Mouse (Mus musculus): ENCODE measurements around the gene Gm867. TPM values are rescaled to one million over a fixed set of nuclear protein-coding genes. Genes with fewer than 3 reads are reported as not detected.

Gene Gm867
- not detected in 2 replicates for polyA plus RNA-seq (2015; fragmentation: Nextera tagmentation; extraction: Ambion mirVana)

GRCm38 (mm10) chr10:75940520-75940919 is at the start of gene Gm867:
Gene Gm867, minus strand, starts transcription at chr10:75940672.
- Histone ChIP-seq H3K4me2 (replicated peaks; ENCODE audit: low read depth) (no peak within 1 kb of the TSS), H3K9ac (ENCODE audit: low read depth, low read length) (no peak within 1 kb of the TSS), H3K9me3 (ENCODE audit: control insufficient read depth) (no peaks in the 10 kb centered on the region), H3K36me3 (ENCODE audit: control insufficient read depth, insufficient read depth) (no peaks in the 10 kb centered on the region), H3K4me3 (ENCODE audit: low read depth, low read length) (no peak within 1 kb of the TSS), H3K27me3 (replicated peaks; ENCODE audit: control insufficient read depth, insufficient read depth, low read length) (no peaks in the 10 kb centered on the region), H3K4me1 (replicated peaks; ENCODE audit: control insufficient read depth, insufficient read depth, low read length) (no peaks in the 10 kb centered on the region), H3K27ac (ENCODE audit: low read depth, low read length) (no peak within 1 kb of the TSS)
- no peak for TF ChIP-seq CTCF (IDR thresholded peaks at IDR 0.05; ENCODE audit: low read depth)
- no peak for ATAC-seq
- WGBS: 79% methylated on average over 5 of the region's 5 CpGs

GRCm38 (mm10) chr10:75979432-75979831 is 39.0 kb upstream of the Gm867 start:
- Histone ChIP-seq H3K36me3 (ENCODE audit: control insufficient read depth, insufficient read depth) (no peaks in the 10 kb centered on the region), H3K27ac (ENCODE audit: low read depth, low read length) (no peak overlapping the region), H3K9ac (ENCODE audit: low read depth, low read length) (no peak overlapping the region), H3K27me3 (replicated peaks; ENCODE audit: control insufficient read depth, insufficient read depth, low read length) (no peaks in the 10 kb centered on the region), H3K4me3 (ENCODE audit: low read depth, low read length) (no peak overlapping the region), H3K4me2 (replicated peaks; ENCODE audit: low read depth) (no peak overlapping the region), H3K4me1 (replicated peaks; ENCODE audit: control insufficient read depth, insufficient read depth, low read length) (no peaks in the 10 kb centered on the region), H3K9me3 (ENCODE audit: control insufficient read depth) (no peaks in the 10 kb centered on the region)
- no peak for ATAC-seq
- 90% methylated on average over 3 of the region's 3 CpGs for WGBS
- TF ChIP-seq CTCF (IDR thresholded peaks at IDR 0.05; ENCODE audit: low read depth): no peak

GRCm38 (mm10) chr10:75978835-75979157 is 38.3 kb upstream of the Gm867 start:
- no peak overlapping the region for H3K4me3 ChIP-seq (ENCODE audit: low read depth, low read length)
- no peaks in the 10 kb centered on the region for H3K4me1 ChIP-seq (replicated peaks; ENCODE audit: control insufficient read depth, insufficient read depth, low read length)
- no peak overlapping the region for H3K4me2 ChIP-seq (replicated peaks; ENCODE audit: low read depth)
- no peaks in the 10 kb centered on the region for H3K27me3 ChIP-seq (replicated peaks; ENCODE audit: control insufficient read depth, insufficient read depth, low read length)
- no peak for TF ChIP-seq CTCF (IDR thresholded peaks at IDR 0.05; ENCODE audit: low read depth)
- H3K9me3 ChIP-seq (ENCODE audit: control insufficient read depth): no peaks in the 10 kb centered on the region
- WGBS: 85% methylated on average over 5 of the region's 5 CpGs
- no peak for ATAC-seq
- H3K27ac ChIP-seq (ENCODE audit: low read depth, low read length): no peak overlapping the region
- H3K36me3 ChIP-seq (ENCODE audit: control insufficient read depth, insufficient read depth): no peaks in the 10 kb centered on the region
- no peak overlapping the region for H3K9ac ChIP-seq (ENCODE audit: low read depth, low read length)

GRCm38 (mm10) chr10:75978119-75978834 is 37.8 kb upstream of the Gm867 start:
- no peak for ATAC-seq
- H3K9ac ChIP-seq (ENCODE audit: low read depth, low read length): no peak overlapping the region
- no peak overlapping the region for H3K4me2 ChIP-seq (replicated peaks; ENCODE audit: low read depth)
- no peaks in the 10 kb centered on the region for H3K4me1 ChIP-seq (replicated peaks; ENCODE audit: control insufficient read depth, insufficient read depth, low read length)
- no peaks in the 10 kb centered on the region for H3K9me3 ChIP-seq (ENCODE audit: control insufficient read depth)
- H3K27me3 ChIP-seq (replicated peaks; ENCODE audit: control insufficient read depth, insufficient read depth, low read length): no peaks in the 10 kb centered on the region
- H3K36me3 ChIP-seq (ENCODE audit: control insufficient read depth, insufficient read depth): no peaks in the 10 kb centered on the region
- H3K4me3 ChIP-seq (ENCODE audit: low read depth, low read length): no peak overlapping the region
- H3K27ac ChIP-seq (ENCODE audit: low read depth, low read length): no peak overlapping the region
- 50% methylated on average over 10 of the region's 10 CpGs for WGBS
- no peak for TF ChIP-seq CTCF (IDR thresholded peaks at IDR 0.05; ENCODE audit: low read depth)

DNA sequence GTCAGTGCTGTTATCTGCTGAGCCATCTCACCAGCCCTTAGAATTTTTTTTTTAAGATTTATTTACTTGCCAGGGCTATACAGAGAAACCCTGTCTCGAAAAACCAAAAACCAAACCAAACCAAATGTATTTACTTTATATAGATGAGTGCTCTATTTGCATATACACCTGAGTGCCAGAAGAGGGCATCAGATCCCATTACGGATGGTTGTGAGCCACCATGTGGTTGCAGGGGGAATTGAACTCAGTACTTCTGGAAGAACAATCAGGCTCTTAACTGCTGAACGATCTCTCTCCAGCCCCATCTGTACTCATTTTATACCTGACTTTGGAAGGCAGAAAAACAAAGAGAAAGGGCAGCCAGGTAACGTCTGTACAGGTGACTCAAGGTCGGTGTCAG is 34.7 kb upstream of the Gm867 start:
- no peak for ATAC-seq
- Histone ChIP-seq H3K4me1 (replicated peaks; ENCODE audit: control insufficient read depth, insufficient read depth, low read length) (no peaks in the 10 kb centered on the region), H3K9me3 (ENCODE audit: control insufficient read depth) (no peaks in the 10 kb centered on the region), H3K4me2 (replicated peaks; ENCODE audit: low read depth) (no peak overlapping the region), H3K27me3 (replicated peaks; ENCODE audit: control insufficient read depth, insufficient read depth, low read length) (no peaks in the 10 kb centered on the region), H3K4me3 (ENCODE audit: low read depth, low read length) (no peak overlapping the region), H3K36me3 (ENCODE audit: control insufficient read depth, insufficient read depth) (no peaks in the 10 kb centered on the region), H3K9ac (ENCODE audit: low read depth, low read length) (no peak overlapping the region), H3K27ac (ENCODE audit: low read depth, low read length) (no peak overlapping the region)
- peak; percentile 83 for TF ChIP-seq CTCF (IDR thresholded peaks at IDR 0.05; ENCODE audit: low read depth)
- 78% methylated on average over 5 of the region's 5 CpGs for WGBS

GRCm38 (mm10) chr10:75973846-75974245 is 33.4 kb upstream of the Gm867 start:
- Histone ChIP-seq H3K27me3 (replicated peaks; ENCODE audit: control insufficient read depth, insufficient read depth, low read length) (no peaks in the 10 kb centered on the region), H3K36me3 (ENCODE audit: control insufficient read depth, insufficient read depth) (no peaks in the 10 kb centered on the region), H3K4me3 (ENCODE audit: low read depth, low read length) (no peak overlapping the region), H3K27ac (ENCODE audit: low read depth, low read length) (no peak overlapping the region), H3K4me2 (replicated peaks; ENCODE audit: low read depth) (no peak overlapping the region), H3K4me1 (replicated peaks; ENCODE audit: control insufficient read depth, insufficient read depth, low read length) (no peaks in the 10 kb centered on the region), H3K9me3 (ENCODE audit: control insufficient read depth) (no peaks in the 10 kb centered on the region), H3K9ac (ENCODE audit: low read depth, low read length) (no peak overlapping the region)
- 90% methylated on average over 10 of the region's 10 CpGs for WGBS
- no peak for ATAC-seq
- TF ChIP-seq CTCF (IDR thresholded peaks at IDR 0.05; ENCODE audit: low read depth): no peak

Measured in intestine, postnatal 0 days (tissue).